Mouse (Mus musculus) spleen, adult 12 weeks (tissue): ENCODE measurements around the gene Tmem170.

ENCODE experiments used
- DNase-seq: peaks from one replicate; pipeline ENCODE4 v3.0.0; 2022; ENCODE audit warnings: low spot score

The Tmem170 gene

GRCm38 (mm10) chr8:111876355-111876948 is at the start of gene Tmem170:
Tmem170 (minus strand) TSS chr8:111876750.
- DNase-seq = peak; percentile 96

- no peak for DNase-seq
Observed at GRCm38 (mm10) chr8:111924976-111925375, 48.4 kb upstream of the Tmem170 start.

GRCm38 (mm10) chr8:111923383-111923804 is 46.8 kb upstream of the Tmem170 start:
- no peak for DNase-seq

GRCm38 (mm10) chr8:111920971-111921370 is 44.4 kb upstream of the Tmem170 start:
- DNase-seq = no peak

- no peak for DNase-seq
Observed at GRCm38 (mm10) chr8:111919663-111920062, 43.1 kb upstream of the Tmem170 start.

- no peak for DNase-seq
Observed at GRCm38 (mm10) chr8:111912860-111913432, 36.4 kb upstream of the Tmem170 start.

- DNase-seq = no peak
Observed at GRCm38 (mm10) chr8:111911572-111911971, 35.0 kb upstream of the Tmem170 start.

- no peak for DNase-seq
Observed at GRCm38 (mm10) chr8:111909621-111910450, 33.3 kb upstream of the Tmem170 start, which contains the start of gene Chst5. Chst5 (minus strand) TSS chr8:111910447.

GRCm38 (mm10) chr8:111905500-111906121 is 29.1 kb upstream of the Tmem170 start:
- no peak for DNase-seq

GRCm38 (mm10) chr8:111902080-111902479 is 25.5 kb upstream of the Tmem170 start:
- no peak for DNase-seq

GRCm38 (mm10) chr8:111898586-111898985 is 22.0 kb upstream of the Tmem170 start:
- DNase-seq = no peak

- no peak for DNase-seq
Observed at GRCm38 (mm10) chr8:111894955-111895354, 18.4 kb upstream of the Tmem170 start.

- no peak for DNase-seq
Observed at GRCm38 (mm10) chr8:111892615-111893014, 16.1 kb upstream of the Tmem170 start.

GRCm38 (mm10) chr8:111891983-111892382 is 15.4 kb upstream of the Tmem170 start:
- no peak for DNase-seq

GRCm38 (mm10) chr8:111890911-111891303 is 14.4 kb upstream of the Tmem170 start:
- DNase-seq = no peak

- no peak for DNase-seq
Observed at GRCm38 (mm10) chr8:111889931-111890910, 13.7 kb upstream of the Tmem170 start.

- DNase-seq = no peak
Observed at GRCm38 (mm10) chr8:111888091-111888650, 11.6 kb upstream of the Tmem170 start.

- DNase-seq = no peak
Observed at GRCm38 (mm10) chr8:111887479-111887878, 10.9 kb upstream of the Tmem170 start.

- DNase-seq = no peak
Observed at GRCm38 (mm10) chr8:111883615-111884014, 7.1 kb upstream of the Tmem170 start.

GRCm38 (mm10) chr8:111881591-111881990 is 5.0 kb upstream of the Tmem170 start:
- peak; percentile 19 for DNase-seq

GRCm38 (mm10) chr8:111877711-111878110 is 1.2 kb upstream of the Tmem170 start:
- DNase-seq = no peak
